Mouse (Mus musculus) lung, postnatal 0 days (tissue): ENCODE measurements at regions not wholly inside any gene's neighbourhood (a gene's known extent, or its start where the extent isn't known, plus 50 kb on each side); places are given as distances from the start of the nearest gene placed in this dataset.

Experiments
- ATAC-seq: fragments of 200-750 bp; cut with Nextera tagmentation; 2 replicates; pipeline ENCODE4 v1.8.0; 2017; ENCODE audit warnings: moderate library complexity
- DNase-seq: peaks from one replicate; pipeline ENCODE4 v3.0.0-alpha.2; 2016; ENCODE audit warnings: low spot score
- H3K27ac ChIP-seq: fragments of 300-500 bp; sonication (generic); 2 replicates; pipeline ENCODE4 v1.5.1; 2014; ENCODE audit warnings: antibody characterized with exemption, mild to moderate bottlenecking, low read length, mixed read lengths
- H3K27me3 ChIP-seq: fragments of 300-500 bp; sonication (generic); replicated peaks from 2 replicates; pipeline ENCODE4 v1.6.1; 2014; ENCODE audit warnings: low read length, mixed read lengths; ENCODE audit not compliant: insufficient read depth
- H3K36me3 ChIP-seq: fragments of 300-500 bp; sonication (generic); 2 replicates; pipeline ENCODE4 v1.6.1; 2014; ENCODE audit warnings: low read length, mixed read lengths; ENCODE audit not compliant: insufficient read depth
- H3K4me1 ChIP-seq: fragments of 300-500 bp; sonication (generic); 2 replicates; pipeline ENCODE4 v1.6.1; 2014; ENCODE audit warnings: antibody characterized with exemption, low read depth, low read length, mixed read lengths; ENCODE audit not compliant: insufficient read depth
- H3K4me2 ChIP-seq: fragments of 300-500 bp; sonication (generic); replicated peaks from 2 replicates; pipeline ENCODE4 v1.6.1; 2014; ENCODE audit warnings: low read depth, mild to moderate bottlenecking, low read length, moderate library complexity, mixed read lengths
- H3K4me3 ChIP-seq: fragments of 300-500 bp; sonication (generic); 2 replicates; pipeline ENCODE4 v1.5.1; 2014; ENCODE audit warnings: low read depth, low read length
- H3K9ac ChIP-seq: fragments of 300-500 bp; sonication (generic); replicated peaks from 2 replicates; pipeline ENCODE4 v1.6.1; 2014; ENCODE audit warnings: low read depth, mild to moderate bottlenecking
- H3K9me3 ChIP-seq: fragments of 300-500 bp; sonication (generic); 2 replicates; pipeline ENCODE4 v1.6.1; 2016; ENCODE audit warnings: low read length, mixed read lengths
- CTCF ChIP-seq: IDR thresholded peaks from 2 replicates; pipeline ENCODE4 v1.5.1; 2016; ENCODE audit warnings: antibody characterized with exemption, mild to moderate bottlenecking
- EP300 ChIP-seq: IDR thresholded peaks from 2 replicates; pipeline ENCODE4 v1.6.1; 2016; ENCODE audit warnings: antibody characterized with exemption, mild to moderate bottlenecking, control low read depth
- WGBS: fragments of 180-500 bp; shearing (Covaris S2); extraction: QIAGEN DNeasy Blood & Tissue Kit; methylation state at CpG from one replicate; pipeline ENCODE4 v1.1.7; 2014; 5-methylcytosine and 5-hydroxymethylcytosine counted together

DNA sequence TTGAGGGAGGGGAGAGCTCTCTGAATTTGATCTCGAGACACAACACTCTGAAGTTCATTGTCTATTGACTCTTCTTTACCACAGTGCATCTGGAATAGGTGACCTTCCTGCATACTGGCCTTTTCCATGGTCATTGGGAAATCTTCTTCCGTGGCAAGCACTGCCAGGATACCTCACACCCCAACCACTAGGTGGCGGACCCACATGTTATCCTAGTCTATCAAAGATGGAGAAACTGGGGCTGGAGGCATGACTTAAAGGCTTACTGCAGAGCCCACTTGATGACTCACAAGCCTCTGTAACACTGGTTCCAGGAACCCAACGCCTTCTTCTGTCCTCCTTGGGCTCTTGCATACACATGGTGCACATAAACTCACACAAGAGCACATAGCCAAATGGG is 467.2 kb upstream of the Mgmt start:
- no peak for DNase-seq

DNA sequence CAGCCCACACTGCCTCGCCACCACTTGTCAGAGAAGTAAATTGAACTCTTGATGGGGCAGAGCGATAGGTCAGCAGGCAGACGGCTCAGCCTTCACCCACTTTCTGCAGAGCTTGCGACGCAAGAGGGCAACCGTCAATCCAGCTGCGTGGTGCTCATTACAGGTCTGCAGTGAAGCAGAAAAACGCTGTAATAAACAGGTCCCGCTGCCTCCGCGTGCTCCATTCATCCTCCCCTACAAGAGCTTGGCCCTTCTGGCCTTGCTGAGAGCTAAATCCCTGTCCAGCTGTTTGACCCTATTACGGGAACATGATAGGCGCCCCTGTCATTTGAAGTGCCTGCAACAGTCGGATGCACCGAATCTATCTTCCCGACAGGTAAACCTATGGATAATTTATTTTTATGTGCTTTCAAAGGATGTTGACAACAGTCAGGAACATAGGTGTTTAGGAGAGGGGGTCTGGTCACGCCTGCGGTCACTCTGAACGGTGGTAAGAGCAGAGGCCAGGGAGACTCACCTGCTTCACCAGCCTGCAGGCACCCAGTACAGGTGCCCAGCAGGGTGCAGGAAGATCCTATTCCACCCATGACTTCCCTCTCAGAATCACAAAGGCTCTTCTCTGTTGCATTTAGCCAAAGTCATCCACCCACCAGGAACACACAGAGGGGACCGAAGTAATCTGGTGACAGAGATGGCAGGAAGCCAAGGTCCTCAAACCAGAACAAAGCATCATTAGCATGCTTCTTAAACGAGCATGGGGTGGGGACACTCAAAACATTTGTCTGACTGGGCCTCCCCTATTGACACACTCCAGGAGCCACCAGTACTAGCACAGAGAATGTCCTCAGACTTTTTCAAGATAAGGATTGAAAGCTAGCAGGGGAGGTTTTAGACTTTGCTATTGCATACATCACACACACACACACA is 464.1 kb upstream of the Mgmt start:
- H3K27ac ChIP-seq, result no peak overlapping the region
- TF ChIP-seq EP300 (no peak), CTCF (no peak)
- no peaks in the 10 kb centered on the region for H3K36me3 ChIP-seq
- no peak overlapping the region for H3K4me3 ChIP-seq
- no peaks in the 10 kb centered on the region for H3K27me3 ChIP-seq
- ATAC-seq, result peak; percentile 53
- no peak overlapping the region for H3K4me2 ChIP-seq
- DNase-seq, result peak; percentile 39
- no peak overlapping the region for H3K9ac ChIP-seq
- 61% methylated on average over 21 of the region's 21 CpGs for WGBS
- H3K9me3 ChIP-seq, result no peaks in the 10 kb centered on the region
- no peaks in the 10 kb centered on the region for H3K4me1 ChIP-seq

More for the DNA sequence above, 467.2 kb upstream of the Mgmt start:
- TF ChIP-seq CTCF (peak; percentile 51), EP300 (no peak)
- Histone ChIP-seq H3K4me3 (no peak overlapping the region), H3K27ac (no peak overlapping the region), H3K4me2 (no peak overlapping the region), H3K4me1 (no peaks in the 10 kb centered on the region), H3K9me3 (no peaks in the 10 kb centered on the region), H3K27me3 (no peaks in the 10 kb centered on the region), H3K36me3 (no peaks in the 10 kb centered on the region), H3K9ac (no peak overlapping the region)
- no peak for ATAC-seq
- 60% methylated on average over 4 of the region's 4 CpGs for WGBS

DNA sequence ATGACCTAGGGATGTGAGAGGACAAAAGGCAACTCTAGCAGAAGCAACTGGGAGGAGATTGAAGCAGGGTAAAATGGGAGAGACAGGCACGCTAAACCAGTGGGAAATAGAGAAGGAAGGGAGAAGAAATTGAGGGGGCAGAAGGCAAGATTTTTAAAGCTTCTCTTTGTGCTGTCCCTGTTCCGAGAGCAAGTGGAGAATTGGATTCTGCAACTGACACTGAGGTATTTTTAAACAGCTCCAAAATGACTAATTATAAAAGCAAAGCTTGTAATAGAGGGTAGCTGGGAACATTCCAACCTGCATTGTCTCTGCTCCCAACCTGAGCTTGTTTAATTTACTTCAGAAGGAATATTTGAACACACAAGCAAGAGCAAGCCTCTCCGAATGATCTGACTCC is 460.7 kb upstream of the Mgmt start:
- WGBS, result 77% methylated on average over 3 of the region's 3 CpGs
- Histone ChIP-seq H3K4me3 (no peak overlapping the region), H3K27ac (no peak overlapping the region), H3K9me3 (no peaks in the 10 kb centered on the region), H3K9ac (no peak overlapping the region), H3K36me3 (no peaks in the 10 kb centered on the region), H3K27me3 (no peaks in the 10 kb centered on the region), H3K4me2 (no peak overlapping the region), H3K4me1 (no peaks in the 10 kb centered on the region)
- TF ChIP-seq CTCF (no peak), EP300 (no peak)
- ATAC-seq (no peak), DNase-seq (no peak)

DNA sequence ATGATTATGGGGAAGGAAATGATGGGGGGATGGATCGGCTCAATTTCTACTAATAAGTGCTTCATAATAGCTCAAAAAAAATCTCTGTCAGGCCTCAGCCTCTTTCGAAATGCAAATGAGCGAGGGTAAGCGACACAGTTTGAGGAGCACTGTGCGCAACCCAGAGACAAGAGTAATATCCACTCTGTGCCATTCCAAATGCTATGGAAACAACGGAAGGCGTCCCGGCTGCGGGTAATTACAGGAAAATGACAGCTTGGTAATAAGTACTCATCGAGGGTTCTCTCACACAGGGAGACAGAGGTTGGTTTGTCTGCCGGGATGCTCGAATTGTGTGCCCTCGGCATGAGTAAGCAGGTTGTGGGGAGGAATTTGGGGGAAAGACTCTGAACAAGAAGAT is 459.9 kb upstream of the Mgmt start:
- Histone ChIP-seq H3K4me1 (no peaks in the 10 kb centered on the region), H3K27me3 (no peaks in the 10 kb centered on the region), H3K9ac (no peak overlapping the region), H3K4me3 (no peak overlapping the region), H3K9me3 (no peaks in the 10 kb centered on the region), H3K27ac (no peak overlapping the region), H3K4me2 (no peak overlapping the region), H3K36me3 (no peaks in the 10 kb centered on the region)
- ATAC-seq (no peak), DNase-seq (no peak)
- TF ChIP-seq CTCF (no peak), EP300 (no peak)
- 87% methylated on average over 13 of the region's 13 CpGs for WGBS

DNA sequence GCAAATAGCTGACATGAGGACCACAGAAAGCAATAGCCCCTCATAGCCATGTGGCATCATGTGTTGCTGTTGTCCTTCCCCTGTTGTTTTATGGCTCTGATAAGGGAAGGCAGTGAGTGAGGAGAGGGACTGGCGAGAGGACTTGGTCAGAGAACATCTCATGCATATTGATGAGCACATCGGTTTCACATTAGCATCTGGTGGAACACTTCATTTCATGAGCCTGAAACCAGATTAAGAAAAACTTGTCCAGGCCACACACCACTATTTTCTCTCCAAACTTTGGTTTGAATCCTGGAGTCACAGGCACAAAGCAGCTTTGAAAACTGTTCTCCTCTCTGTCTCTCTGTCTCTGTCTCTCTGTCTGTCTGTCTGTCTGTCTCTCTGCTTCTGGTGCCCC is 451.0 kb upstream of the Mgmt start:
- H3K27ac ChIP-seq, result no peak overlapping the region
- ATAC-seq (no peak), DNase-seq (no peak)
- no peaks in the 10 kb centered on the region for H3K36me3 ChIP-seq
- H3K4me2 ChIP-seq, result no peak overlapping the region
- no peaks in the 10 kb centered on the region for H3K27me3 ChIP-seq
- H3K9me3 ChIP-seq, result no peaks in the 10 kb centered on the region
- no peak overlapping the region for H3K4me3 ChIP-seq
- no peak overlapping the region for H3K9ac ChIP-seq
- TF ChIP-seq CTCF (no peak), EP300 (no peak)
- H3K4me1 ChIP-seq, result no peaks in the 10 kb centered on the region
- WGBS, result 86% methylated on average over 2 of the region's 2 CpGs

DNA sequence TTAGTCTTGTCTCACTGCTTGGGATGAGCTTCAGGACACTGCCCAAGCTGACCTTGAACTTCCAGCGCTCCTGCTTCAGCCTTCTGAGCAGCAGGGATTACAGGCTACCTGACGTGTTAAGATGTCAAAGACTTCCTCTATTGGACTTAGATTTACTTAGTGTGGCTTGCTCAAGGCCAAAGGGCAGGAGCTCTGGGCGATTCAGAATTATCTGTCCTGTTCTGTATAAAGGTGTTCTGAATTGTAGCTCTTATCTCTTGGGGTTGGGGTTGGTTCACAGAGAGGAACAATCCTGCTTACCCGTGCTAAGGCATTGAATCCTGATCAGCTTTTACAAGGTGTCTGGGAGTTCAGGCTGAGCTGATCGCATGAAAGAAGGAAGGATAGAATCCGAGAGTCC is 449.3 kb upstream of the Mgmt start:
- H3K9ac ChIP-seq, result no peak overlapping the region
- H3K4me1 ChIP-seq, result no peaks in the 10 kb centered on the region
- H3K4me3 ChIP-seq, result no peak overlapping the region
- TF ChIP-seq EP300 (no peak), CTCF (no peak)
- H3K27ac ChIP-seq, result no peak overlapping the region
- H3K9me3 ChIP-seq, result no peaks in the 10 kb centered on the region
- no peak overlapping the region for H3K4me2 ChIP-seq
- WGBS, result 67% methylated on average over 6 of the region's 6 CpGs
- H3K27me3 ChIP-seq, result no peaks in the 10 kb centered on the region
- DNase-seq (no peak), ATAC-seq (no peak)
- no peaks in the 10 kb centered on the region for H3K36me3 ChIP-seq
